Mouse (Mus musculus): ENCODE data around the gene Gzmd. TPM values are rescaled to one million over a fixed set of nuclear protein-coding genes. Genes with fewer than 3 reads are reported as not detected.
"Not testable (repeated sequence)": the region's sequence is repeated elsewhere in the genome, so short reads cannot be mapped to it uniquely, and the experiment has no call there.

The Gzmd gene
- polyA plus RNA-seq, 1 experiment from 2014 or later, result not detected

GRCm38 (mm10) chr14:56115531-56116310, 16.7 kb downstream of the Gzmd start:
- H3K9ac ChIP-seq; H3K4me1 ChIP-seq (replicated peaks); H3K4me3 ChIP-seq; ATAC-seq (ENCODE audit: low read depth); H3K36me3 ChIP-seq; H3K27me3 ChIP-seq; H3K4me2 ChIP-seq; H3K27ac ChIP-seq (replicated peaks); H3K9me3 ChIP-seq: not testable (repeated sequence)
- 95% methylated on average over 33 of the region's 33 CpGs for WGBS

GRCm38 (mm10) chr14:56105447-56106180, 26.8 kb downstream of the Gzmd start:
- no peak overlapping the region for H3K27ac ChIP-seq (replicated peaks)
- no peak overlapping the region for H3K4me2 ChIP-seq
- H3K9me3 ChIP-seq, result no peaks in the 10 kb centered on the region
- H3K4me3 ChIP-seq, result no peak overlapping the region
- no peaks in the 10 kb centered on the region for H3K4me1 ChIP-seq (replicated peaks)
- H3K9ac ChIP-seq, result no peak overlapping the region
- H3K36me3 ChIP-seq, result no peaks in the 10 kb centered on the region
- WGBS, result 77% methylated on average over 13 of the region's 13 CpGs
- no peaks in the 10 kb centered on the region for H3K27me3 ChIP-seq
- ATAC-seq (ENCODE audit: low read depth), result no peak

- ATAC-seq (ENCODE audit: low read depth), result no peak
- WGBS, result 89% methylated on average over 5 of the region's 5 CpGs
- no peak overlapping the region for H3K4me2 ChIP-seq
- H3K4me1 ChIP-seq (replicated peaks), result no peaks in the 10 kb centered on the region
- no peak overlapping the region for H3K9ac ChIP-seq
- no peaks in the 10 kb centered on the region for H3K36me3 ChIP-seq
- H3K27me3 ChIP-seq, result no peaks in the 10 kb centered on the region
- no peak overlapping the region for H3K4me3 ChIP-seq
- H3K9me3 ChIP-seq, result no peaks in the 10 kb centered on the region
- no peak overlapping the region for H3K27ac ChIP-seq (replicated peaks)
These were observed 27.4 kb downstream of the Gzmd start for GRCm38 (mm10) chr14:56105016-56105415.

- 75% methylated on average over 3 of the region's 3 CpGs for WGBS
- no peak overlapping the region for H3K4me3 ChIP-seq
These were observed 29.0 kb downstream of the Gzmd start for GRCm38 (mm10) chr14:56103452-56103851.

GRCm38 (mm10) chr14:56102386-56102785, 30.0 kb downstream of the Gzmd start, which contains the start of gene Ctsg:
Ctsg (minus strand) TSS chr14:56102574.
- Histone ChIP-seq H3K27ac (replicated peaks) (no peak within 1 kb of the TSS), H3K36me3 (no peaks in the 10 kb centered on the region), H3K9ac (no peak within 1 kb of the TSS), H3K27me3 (no peaks in the 10 kb centered on the region), H3K4me3 (no peak within 1 kb of the TSS), H3K9me3 (no peaks in the 10 kb centered on the region), H3K4me2 (no peak within 1 kb of the TSS), H3K4me1 (replicated peaks) (no peaks in the 10 kb centered on the region)
- 78% methylated on average over 10 of the region's 10 CpGs for WGBS
- no peak for ATAC-seq (ENCODE audit: low read depth)

More at GRCm38 (mm10) chr14:56103452-56103851, 29.0 kb downstream of the Gzmd start:
- Histone ChIP-seq H3K27me3 (no peaks in the 10 kb centered on the region), H3K27ac (replicated peaks) (no peak overlapping the region), H3K9ac (no peak overlapping the region), H3K4me2 (no peak overlapping the region), H3K4me1 (replicated peaks) (no peaks in the 10 kb centered on the region), H3K36me3 (no peaks in the 10 kb centered on the region), H3K9me3 (no peaks in the 10 kb centered on the region)
- ATAC-seq (ENCODE audit: low read depth), result no peak

- Histone ChIP-seq H3K36me3 (no peaks in the 10 kb centered on the region), H3K4me2 (no peak overlapping the region), H3K9ac (no peak overlapping the region), H3K4me1 (replicated peaks) (no peaks in the 10 kb centered on the region), H3K9me3 (no peaks in the 10 kb centered on the region), H3K27ac (replicated peaks) (no peak overlapping the region), H3K4me3 (no peak overlapping the region), H3K27me3 (no peaks in the 10 kb centered on the region)
- WGBS, result 81% methylated on average over 4 of the region's 4 CpGs
- ATAC-seq (ENCODE audit: low read depth), result no peak
These were observed 33.5 kb downstream of the Gzmd start for GRCm38 (mm10) chr14:56098940-56099339.

GRCm38 (mm10) chr14:56097597-56097996, 34.8 kb downstream of the Gzmd start:
- Histone ChIP-seq H3K4me1 (replicated peaks) (no peaks in the 10 kb centered on the region), H3K9ac (no peak overlapping the region), H3K9me3 (no peaks in the 10 kb centered on the region), H3K27me3 (no peaks in the 10 kb centered on the region), H3K4me3 (no peak overlapping the region), H3K4me2 (no peak overlapping the region), H3K36me3 (no peaks in the 10 kb centered on the region), H3K27ac (replicated peaks) (no peak overlapping the region)
- WGBS, result 85% methylated on average over 1 of the region's 1 CpGs
- ATAC-seq (ENCODE audit: low read depth), result no peak

- no peaks in the 10 kb centered on the region for H3K4me1 ChIP-seq (replicated peaks)
- H3K4me3 ChIP-seq, result no peak overlapping the region
- H3K36me3 ChIP-seq, result no peaks in the 10 kb centered on the region
- no peak overlapping the region for H3K9ac ChIP-seq
- H3K9me3 ChIP-seq, result no peaks in the 10 kb centered on the region
- WGBS, result 76% methylated on average over 2 of the region's 2 CpGs
- H3K27ac ChIP-seq (replicated peaks), result no peak overlapping the region
- no peaks in the 10 kb centered on the region for H3K27me3 ChIP-seq
- no peak for ATAC-seq (ENCODE audit: low read depth)
- H3K4me2 ChIP-seq, result no peak overlapping the region
These were observed 39.1 kb downstream of the Gzmd start for GRCm38 (mm10) chr14:56093353-56093752.

GRCm38 (mm10) chr14:56086711-56087110, 45.7 kb downstream of the Gzmd start:
- ATAC-seq (ENCODE audit: low read depth), result no peak
- Histone ChIP-seq H3K4me2 (no peak overlapping the region), H3K36me3 (no peaks in the 10 kb centered on the region), H3K9ac (no peak overlapping the region), H3K27ac (replicated peaks) (no peak overlapping the region), H3K4me3 (no peak overlapping the region), H3K9me3 (no peaks in the 10 kb centered on the region), H3K27me3 (no peaks in the 10 kb centered on the region), H3K4me1 (replicated peaks) (no peaks in the 10 kb centered on the region)
- WGBS, result 76% methylated on average over 3 of the region's 3 CpGs

- Histone ChIP-seq H3K27me3 (no peaks in the 10 kb centered on the region), H3K4me3 (no peak within 1 kb of the TSS), H3K9ac (no peak within 1 kb of the TSS), H3K27ac (replicated peaks) (no peak within 1 kb of the TSS), H3K4me2 (no peak within 1 kb of the TSS), H3K4me1 (replicated peaks) (no peaks in the 10 kb centered on the region), H3K9me3 (no peaks in the 10 kb centered on the region), H3K36me3 (no peaks in the 10 kb centered on the region)
- 98% methylated on average over 2 of the region's 2 CpGs for WGBS
- ATAC-seq (ENCODE audit: low read depth), result no peak
These were observed 47.2 kb downstream of the Gzmd start, which contains the start of gene Mcpt8 for GRCm38 (mm10) chr14:56085167-56085566. Mcpt8 (minus strand) TSS chr14:56085273.

- no peak overlapping the region for H3K27ac ChIP-seq (replicated peaks)
- H3K9ac ChIP-seq, result no peak overlapping the region
- H3K9me3 ChIP-seq, result no peaks in the 10 kb centered on the region
- no peak overlapping the region for H3K4me3 ChIP-seq
- no peaks in the 10 kb centered on the region for H3K4me1 ChIP-seq (replicated peaks)
- no peak overlapping the region for H3K4me2 ChIP-seq
- H3K27me3 ChIP-seq, result no peaks in the 10 kb centered on the region
- no peak for ATAC-seq (ENCODE audit: low read depth)
- H3K36me3 ChIP-seq, result no peaks in the 10 kb centered on the region
- 75% methylated on average over 4 of the region's 4 CpGs for WGBS
These were observed 50.4 kb downstream of the Gzmd start for GRCm38 (mm10) chr14:56082016-56082415.

All from neural tube, embryonic 13.5 days (tissue).